Mouse (Mus musculus): ENCODE data around the gene Smad3. TPM values are rescaled to one million over a fixed set of nuclear protein-coding genes. Genes with fewer than 3 reads are reported as not detected.

The Smad3 gene
- polyA plus RNA-seq, 1 experiment, result 21.6 TPM

DNA sequence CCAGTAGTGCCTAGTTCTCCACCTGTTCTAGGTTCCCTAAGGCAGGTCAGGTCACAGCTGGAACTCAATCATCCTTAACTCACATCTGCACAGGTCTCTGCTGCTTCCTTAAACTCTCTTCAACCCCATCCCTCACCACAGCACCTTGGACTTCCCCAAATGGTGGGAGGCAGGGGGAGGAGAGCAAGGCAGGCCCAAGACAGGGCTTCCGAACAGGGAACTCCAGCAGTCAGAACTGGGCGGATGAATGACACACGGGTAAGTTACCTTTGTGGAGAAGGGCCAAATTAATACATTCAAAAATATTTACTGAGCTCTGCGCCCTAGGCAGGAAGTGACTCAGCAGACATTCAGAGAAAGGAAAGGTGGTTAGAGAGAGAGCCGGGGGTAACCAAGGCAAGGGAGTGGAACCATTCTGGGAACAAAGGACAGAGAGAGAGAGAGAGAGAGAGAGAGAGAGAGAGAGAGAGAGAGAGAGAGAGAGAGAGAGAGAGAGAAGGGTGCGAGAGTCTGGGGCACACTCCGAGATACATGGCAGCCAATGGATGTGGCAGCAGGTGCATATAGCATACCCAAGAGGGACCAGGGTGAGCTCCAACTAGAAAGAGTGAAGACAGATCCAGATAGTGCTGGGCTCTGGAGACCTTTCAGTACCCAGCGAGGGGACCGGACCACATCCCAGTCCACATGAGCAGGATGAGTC is 36.1 kb downstream of the Smad3 start:
- Histone ChIP-seq H3K27me3 (ENCODE audit: control insufficient read depth, insufficient read depth, low read length) (no peaks in the 10 kb centered on the region), H3K36me3 (ENCODE audit: control insufficient read depth, insufficient read depth, low read length) (no peaks in the 10 kb centered on the region), H3K4me1 (ENCODE audit: control insufficient read depth, insufficient read depth, insufficient read length, low read length) (peaks cover 36% of the 10 kb centered on the region), H3K27ac (ENCODE audit: insufficient read depth, low read depth, low read length) (peak overlapping the region; percentile 34; the same call in 1 of the 2 replicates), H3K4me3 (ENCODE audit: low read depth, low read length) (no peak overlapping the region)
- WGBS, result 46% methylated on average over 9 of the region's 9 CpGs
- TF ChIP-seq CTCF (IDR thresholded peaks at IDR 0.05; ENCODE audit: extremely low read depth, insufficient read length, insufficient replicate concordance, low read depth, low read length), result no peak

DNA sequence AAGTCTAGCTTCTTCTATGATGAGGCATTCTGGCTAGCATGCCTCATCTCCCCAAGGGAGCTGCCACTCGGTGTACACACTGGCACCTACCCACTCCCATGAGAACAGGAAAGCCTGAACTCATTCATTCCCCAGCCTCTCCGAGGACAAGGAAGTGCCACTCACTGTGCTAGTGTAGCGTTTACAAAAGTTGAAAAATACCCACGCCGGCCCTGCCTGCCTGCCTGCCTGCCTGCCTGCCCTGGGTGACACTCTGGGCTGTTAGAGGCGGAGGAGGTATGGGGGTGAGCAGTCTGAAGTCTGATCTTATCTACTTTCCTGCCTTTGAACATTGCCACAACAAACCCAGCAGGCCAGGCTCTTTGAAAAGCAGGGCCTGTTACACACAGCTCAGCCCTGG is 37.1 kb downstream of the Smad3 start:
- Histone ChIP-seq H3K27me3 (ENCODE audit: control insufficient read depth, insufficient read depth, low read length) (no peaks in the 10 kb centered on the region), H3K4me1 (ENCODE audit: control insufficient read depth, insufficient read depth, insufficient read length, low read length) (peaks cover 38% of the 10 kb centered on the region), H3K36me3 (ENCODE audit: control insufficient read depth, insufficient read depth, low read length) (no peaks in the 10 kb centered on the region), H3K4me3 (ENCODE audit: low read depth, low read length) (no peak overlapping the region), H3K27ac (ENCODE audit: insufficient read depth, low read depth, low read length) (0 out of 2 replicates have a peak overlapping the region, but pooled peaks have one; percentile 3)
- WGBS, result 22% methylated on average over 6 of the region's 6 CpGs
- no peak for TF ChIP-seq POLR2A (IDR thresholded peaks at IDR 0.05; ENCODE audit: low read depth, low read length)
- no peak for TF ChIP-seq CTCF (IDR thresholded peaks at IDR 0.05; ENCODE audit: extremely low read depth, insufficient read length, insufficient replicate concordance, low read depth, low read length)

DNA sequence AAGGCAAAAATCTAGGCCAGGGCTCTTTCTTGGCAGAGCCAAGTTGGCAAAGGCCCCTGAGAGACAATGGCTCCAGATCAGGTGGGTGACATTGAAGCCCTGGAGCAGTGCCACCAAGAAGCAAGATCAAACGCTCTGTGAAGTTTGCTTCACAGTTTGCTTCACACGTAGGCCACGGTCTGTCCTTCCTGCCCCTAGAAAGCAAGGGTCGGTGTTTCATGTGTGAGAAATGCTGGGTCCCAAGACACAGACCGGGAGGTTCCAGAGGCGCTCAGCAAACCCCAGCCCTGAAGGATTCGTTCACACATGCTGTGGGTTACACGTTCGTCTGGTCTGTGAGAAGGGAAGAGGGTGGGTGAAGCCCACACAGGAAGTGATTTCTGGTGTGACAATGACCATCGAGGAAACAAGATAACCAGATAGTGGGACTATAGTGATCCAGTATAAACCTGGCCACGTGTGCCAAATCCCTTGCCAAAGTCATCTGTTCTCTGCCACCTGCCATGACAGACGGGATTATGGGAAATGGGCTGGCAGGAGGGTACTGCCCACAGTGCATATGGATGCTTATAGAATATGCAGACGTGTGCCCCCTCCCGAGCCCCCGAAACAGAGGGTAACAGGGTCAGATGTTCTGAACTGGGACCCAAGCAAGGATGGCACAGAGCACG is 37.9 kb downstream of the Smad3 start:
- Histone ChIP-seq H3K4me3 (ENCODE audit: low read depth, low read length) (no peak overlapping the region), H3K27ac (ENCODE audit: insufficient read depth, low read depth, low read length) (no peak overlapping the region), H3K4me1 (ENCODE audit: control insufficient read depth, insufficient read depth, insufficient read length, low read length) (peaks cover 46% of the 10 kb centered on the region), H3K27me3 (ENCODE audit: control insufficient read depth, insufficient read depth, low read length) (no peaks in the 10 kb centered on the region), H3K36me3 (ENCODE audit: control insufficient read depth, insufficient read depth, low read length) (no peaks in the 10 kb centered on the region)
- 38% methylated on average over 16 of the region's 16 CpGs for WGBS
- no peak for TF ChIP-seq POLR2A (IDR thresholded peaks at IDR 0.05; ENCODE audit: low read depth, low read length)
- no peak for TF ChIP-seq CTCF (IDR thresholded peaks at IDR 0.05; ENCODE audit: extremely low read depth, insufficient read length, insufficient replicate concordance, low read depth, low read length)

DNA sequence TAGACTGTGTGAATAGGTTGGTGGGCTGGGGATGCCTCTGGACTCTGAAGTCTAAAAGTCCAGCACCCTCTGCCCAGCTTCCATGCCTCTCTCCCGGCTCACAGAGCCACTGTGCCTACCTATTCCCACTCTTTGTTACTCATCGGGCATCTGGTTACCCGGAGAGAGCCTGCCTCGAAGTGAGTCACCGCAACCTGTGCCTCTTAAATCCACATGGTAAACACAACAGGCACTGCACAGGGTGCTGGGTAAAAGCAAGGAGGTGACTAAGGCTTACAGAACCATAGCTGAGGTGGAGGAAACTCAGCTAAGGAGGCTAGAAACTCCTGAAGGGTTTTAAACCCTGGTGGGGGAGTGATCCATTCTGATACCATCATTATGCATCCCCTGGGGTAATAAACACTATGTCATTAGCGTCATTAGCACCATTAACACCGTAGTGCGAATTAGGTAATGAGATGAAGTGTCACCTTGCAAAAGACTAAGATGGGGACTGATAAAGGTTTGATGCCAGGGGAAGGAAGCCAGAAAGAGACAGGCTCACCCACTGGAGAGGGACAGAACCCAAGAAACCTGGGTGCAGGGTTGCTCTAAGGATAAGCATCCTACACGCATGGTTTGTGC is 38.9 kb downstream of the Smad3 start:
- TF ChIP-seq POLR2A (IDR thresholded peaks at IDR 0.05; ENCODE audit: low read depth, low read length), result no peak
- WGBS, result 82% methylated on average over 9 of the region's 9 CpGs
- Histone ChIP-seq H3K36me3 (ENCODE audit: control insufficient read depth, insufficient read depth, low read length) (no peaks in the 10 kb centered on the region), H3K27ac (ENCODE audit: insufficient read depth, low read depth, low read length) (no peak overlapping the region), H3K4me3 (ENCODE audit: low read depth, low read length) (no peak overlapping the region), H3K4me1 (ENCODE audit: control insufficient read depth, insufficient read depth, insufficient read length, low read length) (peaks cover 47% of the 10 kb centered on the region), H3K27me3 (ENCODE audit: control insufficient read depth, insufficient read depth, low read length) (no peaks in the 10 kb centered on the region)

- Histone ChIP-seq H3K4me1 (ENCODE audit: control insufficient read depth, insufficient read depth, insufficient read length, low read length) (peaks cover 47% of the 10 kb centered on the region), H3K27ac (ENCODE audit: insufficient read depth, low read depth, low read length) (no peak overlapping the region), H3K27me3 (ENCODE audit: control insufficient read depth, insufficient read depth, low read length) (no peaks in the 10 kb centered on the region), H3K36me3 (ENCODE audit: control insufficient read depth, insufficient read depth, low read length) (no peaks in the 10 kb centered on the region), H3K4me3 (ENCODE audit: low read depth, low read length) (no peak overlapping the region)
- WGBS, result 81% methylated on average over 4 of the region's 4 CpGs
- TF ChIP-seq CTCF (IDR thresholded peaks at IDR 0.05; ENCODE audit: extremely low read depth, insufficient read length, insufficient replicate concordance, low read depth, low read length), result no peak
- no peak for TF ChIP-seq POLR2A (IDR thresholded peaks at IDR 0.05; ENCODE audit: low read depth, low read length)
Measured at GRCm38 (mm10) chr9:63718170-63718569, 39.6 kb downstream of the Smad3 start.

GRCm38 (mm10) chr9:63717474-63718005 is 40.3 kb downstream of the Smad3 start:
- Histone ChIP-seq H3K27me3 (ENCODE audit: control insufficient read depth, insufficient read depth, low read length) (no peaks in the 10 kb centered on the region), H3K4me3 (ENCODE audit: low read depth, low read length) (no peak overlapping the region), H3K27ac (ENCODE audit: insufficient read depth, low read depth, low read length) (no peak overlapping the region; the same call in 1 of the 2 replicates), H3K4me1 (ENCODE audit: control insufficient read depth, insufficient read depth, insufficient read length, low read length) (peaks cover 51% of the 10 kb centered on the region), H3K36me3 (ENCODE audit: control insufficient read depth, insufficient read depth, low read length) (no peaks in the 10 kb centered on the region)
- 75% methylated on average over 3 of the region's 3 CpGs for WGBS
- TF ChIP-seq POLR2A (IDR thresholded peaks at IDR 0.05; ENCODE audit: low read depth, low read length), result no peak
- TF ChIP-seq CTCF (IDR thresholded peaks at IDR 0.05; ENCODE audit: extremely low read depth, insufficient read length, insufficient replicate concordance, low read depth, low read length), result no peak

Measured in small intestine, adult 2 months (tissue).